Mouse (Mus musculus) T-helper 2 cell (primary cell): Measurements from ENCODE around the gene Ctrb1.

ENCODE experiments used
- in situ Hi-C: fragments of 300-600 bp; cut with MboI, MseI; formaldehyde crosslinking; loops from one replicate; pipeline ENCODE4 v1.15.1; 2025; ENCODE audit warnings: high pct_unique_total_duplicates

Gene Ctrb1

DNA sequence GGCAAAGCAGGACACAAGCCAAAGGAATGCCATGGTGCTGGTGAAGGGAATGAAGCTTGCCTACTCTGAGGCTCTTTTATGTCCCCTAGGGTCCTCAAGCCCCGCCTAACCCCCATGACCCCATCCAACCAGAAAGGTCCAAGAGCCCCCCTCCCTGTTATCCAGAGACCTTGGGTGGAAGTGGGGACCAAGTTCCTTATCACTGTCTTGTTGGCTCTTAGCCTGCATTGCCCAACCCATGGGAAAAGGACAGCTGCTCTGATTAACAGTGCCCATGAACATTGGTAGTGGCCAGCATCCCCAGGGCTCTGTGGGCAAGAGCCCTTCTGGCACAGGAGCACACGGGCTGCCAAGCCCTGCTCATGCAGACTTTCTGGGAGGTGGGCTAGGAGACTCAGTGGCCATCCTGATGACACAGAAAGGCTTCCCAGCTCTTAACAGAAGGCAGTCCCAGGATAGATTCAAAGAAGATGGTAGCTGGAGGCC is at the start of gene Ctrb1:
Ctrb1 (minus strand) TSS at position 51 of the 486 bp plus-strand sequence.
- in situ Hi-C loops: loop anchor here (10.0 kb wide), 1 partner anchor 144 kb away; no protein-coding TSS in a partner anchor

DNA sequence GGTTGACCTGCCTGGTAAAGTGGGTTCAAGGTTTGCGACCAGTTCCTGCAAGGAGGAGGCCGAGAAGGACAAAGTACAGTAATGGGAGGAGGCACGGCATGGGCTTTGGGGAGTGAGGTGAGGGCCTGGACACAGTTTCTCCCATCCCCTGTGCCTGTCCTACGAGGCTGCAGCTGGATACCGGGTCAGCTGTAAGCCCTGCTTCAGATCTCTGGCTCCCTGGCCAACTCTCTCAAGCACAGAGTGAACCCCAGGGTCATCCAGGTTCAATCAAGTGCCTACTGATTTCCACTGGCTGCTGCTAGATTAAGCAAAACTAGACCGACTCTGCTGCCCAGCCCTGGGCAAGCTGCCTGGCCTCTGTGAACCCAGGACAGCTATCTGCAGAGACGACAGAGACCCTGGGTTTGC is 49.5 kb upstream of the Ctrb1 start:
- in situ Hi-C loops: loop anchor here (25.0 kb wide), 1 partner anchor 1922 kb away; no protein-coding TSS in a partner anchor

GRCm38 (mm10) chr8:111739604-111740003 is 48.8 kb upstream of the Ctrb1 start:
- in situ Hi-C loops: loop anchor here (25.0 kb wide), 1 partner anchor 1923 kb away; no protein-coding TSS in a partner anchor

DNA sequence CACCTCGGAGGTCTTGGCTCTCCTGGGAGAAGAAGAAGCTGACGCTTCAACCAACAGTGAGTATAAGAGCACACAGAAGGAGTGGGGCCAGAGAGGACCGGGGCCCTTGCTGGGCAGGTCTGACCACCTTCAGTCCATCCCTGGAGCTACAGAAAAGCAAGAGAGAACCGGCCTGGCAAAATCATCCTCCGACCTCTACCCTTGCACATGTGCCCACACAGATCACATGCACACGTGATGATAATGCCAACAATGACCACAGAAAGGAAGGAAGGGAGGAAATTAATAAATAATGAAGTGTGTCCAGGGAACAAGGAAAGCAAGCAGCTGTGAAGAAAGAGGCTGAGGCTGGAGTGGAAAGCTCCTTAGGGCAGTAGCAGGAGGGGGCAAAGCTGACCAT is 48.1 kb upstream of the Ctrb1 start:
- in situ Hi-C loops: loop anchor here (25.0 kb wide), 1 partner anchor 1923 kb away; no protein-coding TSS in a partner anchor

DNA sequence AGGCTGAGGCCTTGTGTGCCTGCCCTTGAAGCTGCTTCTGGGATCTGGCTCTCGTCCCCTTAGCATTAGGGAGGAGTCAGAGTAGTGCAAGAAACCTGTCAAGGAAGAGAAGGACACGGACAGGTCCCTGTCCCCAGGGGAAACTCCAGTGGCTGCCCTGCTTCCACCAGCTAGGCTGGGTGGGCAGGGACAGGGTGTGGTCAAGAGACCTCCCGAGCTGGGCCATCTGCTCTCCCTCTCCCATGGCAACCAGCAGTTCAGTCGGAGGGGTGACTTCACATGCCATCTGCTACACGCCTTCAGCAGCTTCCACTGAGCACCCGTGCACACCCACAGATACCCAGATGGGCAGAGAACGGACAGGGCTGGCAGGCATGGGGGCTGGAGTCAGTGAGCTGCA is 45.5 kb upstream of the Ctrb1 start:
- in situ Hi-C loops: loop anchor here (25.0 kb wide), 1 partner anchor 1926 kb away; no protein-coding TSS in a partner anchor

DNA sequence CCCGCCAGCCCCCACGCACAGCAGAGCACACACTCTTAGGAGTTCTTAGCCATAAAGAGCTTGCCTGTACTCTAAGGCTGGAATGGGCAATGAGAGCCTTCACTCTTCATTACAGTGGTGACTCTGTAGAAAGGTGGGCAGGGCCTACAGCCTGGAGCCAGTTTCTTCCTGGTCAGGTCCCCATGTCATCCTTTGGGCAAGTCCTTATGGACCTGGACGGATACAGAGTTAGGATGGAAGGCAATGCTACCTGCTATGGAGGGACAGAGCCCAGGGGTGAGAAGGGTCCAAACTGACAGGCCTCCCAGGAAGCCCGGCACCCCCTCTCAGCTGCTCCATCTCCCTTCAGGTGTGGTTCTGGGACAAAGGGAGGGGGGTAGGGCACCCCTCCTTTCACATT is 45.0 kb upstream of the Ctrb1 start:
- in situ Hi-C loops: loop anchor here (25.0 kb wide), 1 partner anchor 1927 kb away; no protein-coding TSS in a partner anchor

DNA sequence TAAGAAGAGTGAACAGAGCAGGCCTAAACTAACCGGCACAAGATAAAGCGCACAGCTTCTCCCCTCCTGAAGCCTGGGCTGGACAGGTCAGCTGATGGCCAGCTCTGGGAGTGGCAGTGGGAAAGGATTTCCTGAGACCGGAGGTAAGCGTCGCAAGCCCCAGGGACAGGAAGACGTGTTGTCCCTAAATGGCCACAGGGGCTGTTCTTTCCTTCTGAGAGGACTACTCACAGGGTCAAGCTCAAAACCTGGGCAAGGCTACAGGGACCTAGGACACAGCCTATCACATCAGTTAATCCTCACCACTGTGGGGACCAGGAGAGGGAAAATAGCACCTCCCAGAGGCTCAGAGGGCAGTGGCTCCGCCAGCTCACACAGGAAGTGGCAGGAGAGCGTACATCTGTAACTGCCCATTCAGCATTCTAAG is 44.5 kb upstream of the Ctrb1 start:
- in situ Hi-C loops: loop anchor here (25.0 kb wide), 1 partner anchor 1927 kb away; no protein-coding TSS in a partner anchor

DNA sequence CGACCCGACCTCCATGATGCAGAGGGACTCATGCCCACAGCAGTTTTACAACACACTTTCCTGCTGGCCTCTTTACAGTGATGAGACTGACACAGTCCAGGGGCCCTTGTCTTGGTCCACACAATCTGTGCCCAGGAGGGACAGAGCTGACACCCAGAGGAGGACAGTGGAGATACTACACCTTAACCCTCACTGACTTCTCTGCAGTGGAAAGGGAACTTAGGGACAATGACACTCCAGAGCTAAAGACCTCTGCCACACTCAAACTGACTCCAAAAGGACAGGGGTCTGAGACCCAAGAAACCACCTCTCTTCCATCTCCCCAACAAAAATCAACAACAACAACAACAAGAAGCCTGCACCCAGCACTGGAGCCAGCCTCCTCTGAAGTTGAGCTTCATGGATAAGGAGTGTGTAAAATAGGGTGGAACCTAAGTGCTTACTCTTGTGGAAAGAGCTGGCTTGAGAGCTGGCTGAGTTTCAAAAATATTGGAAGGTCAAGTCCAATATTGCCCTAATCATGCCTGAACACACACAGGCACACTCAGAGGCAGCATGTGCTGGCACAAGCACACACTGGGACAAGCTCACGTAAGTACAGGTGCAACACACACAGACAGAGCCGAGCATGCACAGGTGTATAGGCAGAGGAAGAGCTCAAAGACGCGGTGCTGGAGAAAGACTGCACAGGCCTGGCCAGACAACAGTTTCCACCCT is 43.6 kb upstream of the Ctrb1 start:
- in situ Hi-C loops: loop anchor here (25.0 kb wide), 1 partner anchor 1928 kb away; no protein-coding TSS in a partner anchor

GRCm38 (mm10) chr8:111733581-111734243 is 42.9 kb upstream of the Ctrb1 start:
- in situ Hi-C loops: loop anchor here (25.0 kb wide), 1 partner anchor 1929 kb away; no protein-coding TSS in a partner anchor

DNA sequence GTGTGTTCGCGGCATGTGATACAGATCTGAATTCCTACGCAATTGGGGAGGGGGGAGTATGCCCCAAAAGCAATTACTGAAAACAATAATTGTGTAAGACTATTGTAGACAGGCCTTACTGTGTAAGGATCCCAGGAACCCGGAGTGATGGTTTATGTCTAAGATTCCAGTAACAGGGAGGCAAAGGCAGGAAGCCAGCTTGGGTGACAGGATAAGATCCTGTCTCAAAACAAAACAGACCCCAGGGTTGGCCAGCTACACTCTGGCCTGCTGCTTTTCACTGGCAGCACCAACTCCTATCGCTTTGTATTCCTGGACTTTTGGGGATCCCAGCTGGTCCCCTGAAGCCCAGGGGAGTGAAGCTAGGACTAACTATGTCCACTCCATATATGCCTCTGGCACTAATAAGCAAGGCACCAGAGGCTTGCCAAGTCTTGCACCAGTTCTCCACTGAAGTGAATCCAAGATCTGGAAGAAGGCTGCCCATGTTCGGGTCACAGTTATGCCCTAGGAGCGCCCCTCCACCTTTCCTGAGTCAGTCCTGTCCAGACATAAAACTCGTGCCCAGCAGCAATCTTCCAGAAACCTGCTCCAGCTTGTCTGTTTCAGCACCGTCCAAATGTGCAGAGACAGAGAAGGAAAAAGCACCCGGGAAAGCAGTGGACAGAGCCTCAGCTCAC is 41.7 kb upstream of the Ctrb1 start:
- in situ Hi-C loops: loop anchor here (25.0 kb wide), 1 partner anchor 1930 kb away; no protein-coding TSS in a partner anchor

DNA sequence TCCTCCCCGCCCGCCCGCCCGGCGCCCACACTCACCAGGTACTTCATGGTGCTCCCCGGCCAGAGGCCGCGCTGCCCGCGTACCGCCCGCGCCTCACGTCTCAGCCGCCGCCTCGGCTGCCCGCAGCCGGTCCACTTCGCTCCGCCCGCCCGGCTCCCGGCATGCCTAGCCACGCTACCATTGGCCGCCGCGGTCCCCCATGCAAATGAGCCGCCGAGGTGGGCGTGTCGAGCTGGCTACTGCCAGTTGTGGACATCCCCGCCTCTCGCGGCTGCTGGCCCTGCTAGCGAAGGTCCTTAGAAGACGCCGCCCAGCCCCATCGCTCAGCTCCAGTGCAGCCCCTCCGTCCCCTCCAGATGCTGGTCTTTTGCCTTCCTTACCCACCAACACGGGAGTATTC is 41.2 kb upstream of the Ctrb1 start:
- in situ Hi-C loops: loop anchor here (25.0 kb wide), 1 partner anchor 1930 kb away; no protein-coding TSS in a partner anchor

DNA sequence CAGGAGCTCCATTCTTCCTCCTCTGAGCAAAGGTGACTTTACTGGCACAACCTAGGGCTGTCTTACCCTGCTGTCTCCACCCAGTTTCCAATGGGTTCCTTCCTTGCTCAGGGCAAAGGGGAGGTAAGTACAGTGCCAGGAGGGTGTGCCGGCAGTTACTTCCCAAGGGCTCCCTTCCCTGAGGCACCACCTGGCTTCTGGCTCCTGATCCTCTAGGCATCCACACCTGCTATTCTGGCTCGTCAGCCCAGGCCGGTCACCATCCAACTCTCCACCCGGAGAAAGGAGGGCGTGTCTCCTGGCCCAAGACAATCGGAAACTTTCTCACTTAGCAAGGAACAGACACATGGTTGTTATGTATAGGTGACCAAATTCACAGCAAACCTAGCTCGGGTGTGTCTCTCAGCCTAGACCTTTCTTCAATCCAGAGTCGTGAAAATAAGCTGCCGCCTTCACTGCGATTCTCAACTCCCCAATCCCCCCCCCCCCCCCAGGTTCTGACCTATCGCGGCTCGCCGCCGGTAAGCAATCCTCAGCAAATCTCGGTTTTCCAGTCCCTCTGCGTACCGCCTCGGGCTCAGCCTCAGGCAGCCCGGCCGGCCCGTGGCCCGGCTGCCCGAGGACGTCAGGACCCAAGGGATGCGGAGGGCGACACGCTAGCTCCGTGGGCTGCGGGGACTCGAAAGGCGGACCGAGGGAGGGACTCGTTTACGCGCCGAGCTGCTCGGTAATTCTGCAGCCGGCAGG is 40.6 kb upstream of the Ctrb1 start:
- in situ Hi-C loops: loop anchor here (25.0 kb wide), 1 partner anchor 1931 kb away; no protein-coding TSS in a partner anchor

GRCm38 (mm10) chr8:111729233-111730170 is 38.7 kb upstream of the Ctrb1 start:
- in situ Hi-C loops: loop anchor here (25.0 kb wide), 1 partner anchor 1933 kb away; no protein-coding TSS in a partner anchor

GRCm38 (mm10) chr8:111728481-111728880 is 37.7 kb upstream of the Ctrb1 start:
- in situ Hi-C loops: loop anchor here (25.0 kb wide), 1 partner anchor 1934 kb away; no protein-coding TSS in a partner anchor

GRCm38 (mm10) chr8:111727553-111727952 is 36.7 kb upstream of the Ctrb1 start:
- in situ Hi-C loops: loop anchor here (25.0 kb wide), 1 partner anchor 1935 kb away; no protein-coding TSS in a partner anchor

DNA sequence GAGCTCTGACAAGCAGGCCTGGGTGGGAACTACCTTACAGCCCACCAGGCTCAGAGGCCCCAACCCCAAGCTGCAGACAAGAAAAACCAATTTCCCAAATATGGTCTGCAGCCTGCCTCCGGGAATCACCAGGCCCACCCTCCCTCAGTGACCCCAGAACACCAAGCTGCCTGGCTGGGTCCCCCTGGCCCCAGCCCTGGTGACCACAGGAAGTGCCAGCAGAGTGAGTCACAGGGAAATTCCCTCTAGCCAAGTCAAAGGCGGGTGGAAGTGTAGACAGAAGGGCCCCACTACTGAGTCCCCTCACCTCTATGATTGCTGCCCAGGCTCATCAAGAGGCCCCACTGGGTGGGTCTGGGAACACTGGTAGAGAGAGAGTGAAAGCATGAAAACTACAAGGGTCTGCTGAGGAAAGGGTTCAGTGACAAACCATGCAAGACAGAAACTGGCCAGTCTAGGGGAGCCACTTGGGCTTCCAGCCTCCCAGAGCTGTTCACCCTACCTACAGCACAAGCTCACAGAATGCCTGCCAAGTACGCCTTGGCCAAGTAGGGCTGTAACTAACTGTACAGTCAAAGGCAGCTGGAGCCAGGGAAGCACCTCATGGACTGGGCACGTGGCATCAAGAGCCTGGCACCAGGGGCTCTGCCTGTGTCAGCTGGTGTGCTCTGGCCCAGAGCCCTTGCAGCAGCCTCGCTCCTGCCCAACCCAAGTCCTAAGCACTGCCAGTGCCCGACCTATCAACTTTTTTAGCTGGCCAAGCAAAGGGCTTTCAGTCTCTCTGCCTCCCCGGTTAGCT is 35.5 kb upstream of the Ctrb1 start:
- in situ Hi-C loops: loop anchor here (25.0 kb wide), 1 partner anchor 1936 kb away; no protein-coding TSS in a partner anchor

DNA sequence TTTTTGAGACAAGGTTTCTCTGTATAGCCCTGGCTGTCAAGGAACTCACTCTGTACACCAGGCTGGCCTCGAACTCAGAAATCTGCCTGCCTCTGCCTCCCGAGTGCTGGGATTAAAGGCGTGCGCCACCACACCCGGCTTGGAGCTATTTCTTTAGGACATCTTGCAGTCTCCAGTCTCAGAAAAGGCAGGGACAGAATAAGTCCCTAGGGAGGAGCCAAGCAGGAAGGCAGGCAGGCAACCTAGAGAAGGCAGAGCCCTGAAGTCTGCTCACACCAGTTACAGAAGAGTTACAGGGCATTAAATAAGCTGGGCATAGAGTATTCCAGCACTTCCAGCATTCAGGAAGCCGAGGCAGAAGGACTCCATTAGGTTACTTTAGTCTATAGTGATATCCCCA is 34.5 kb upstream of the Ctrb1 start:
- in situ Hi-C loops: loop anchor here (25.0 kb wide), 1 partner anchor 1937 kb away; no protein-coding TSS in a partner anchor

GRCm38 (mm10) chr8:111720115-111720544 is 29.3 kb upstream of the Ctrb1 start:
- in situ Hi-C loops: no loop called here
